Mouse (Mus musculus) neural tube, embryonic 10.5 days (tissue): ENCODE data around the gene Plod1.
A peak's percentile ranks its signal among the peaks of the same experiment; 100 is the strongest.

ENCODE experiments used
- DNase-seq: peaks from one replicate; pipeline ENCODE4 v3.0.0-alpha.2; 2017; ENCODE audit warnings: low spot score; ENCODE audit errors: extremely low spot score

Plod1 gene

DNA sequence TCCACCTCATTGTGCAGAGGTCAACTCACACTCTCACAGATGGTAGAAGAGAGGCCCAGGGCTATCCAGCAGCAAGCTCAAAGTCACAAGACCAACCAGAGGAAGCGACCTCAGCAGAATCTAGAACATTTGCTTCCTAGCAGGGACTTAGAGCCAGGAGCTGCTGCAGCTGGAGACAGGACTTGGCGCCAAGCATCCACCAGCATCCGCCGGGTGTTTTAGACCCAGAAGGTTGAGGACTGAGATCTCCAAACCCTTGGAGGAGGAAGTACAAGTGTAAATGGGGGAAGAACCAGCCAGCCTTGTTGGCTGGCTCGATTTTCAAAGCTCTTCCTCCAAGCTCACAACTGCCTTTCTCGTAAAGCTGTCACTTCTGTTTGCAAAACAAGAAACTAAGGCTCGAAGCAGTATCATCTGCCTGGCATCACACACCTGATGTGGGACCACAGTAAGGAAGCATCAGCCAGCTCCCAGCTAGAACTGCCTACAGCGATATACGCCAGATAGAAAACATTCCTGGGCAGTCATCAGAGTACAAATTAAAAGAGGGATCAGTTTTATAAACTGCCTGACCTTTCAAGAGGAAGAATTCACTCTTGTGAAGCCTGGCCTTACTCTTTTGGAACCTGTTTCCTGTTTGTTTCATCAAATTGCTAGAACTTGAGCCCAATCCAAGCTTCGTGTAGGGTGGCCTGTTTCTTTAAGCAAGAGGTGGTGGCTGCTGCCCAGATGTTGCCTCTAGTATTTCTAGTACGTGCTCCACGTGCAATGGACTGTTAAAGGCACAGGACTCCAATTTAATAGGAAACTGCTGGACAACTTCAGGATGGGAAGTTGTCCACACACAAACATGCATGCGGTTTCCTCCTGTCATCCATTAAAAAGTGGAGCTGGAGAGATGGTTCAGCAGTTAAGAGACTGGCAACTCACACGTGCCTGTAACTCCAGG is 1.9 kb upstream of the Plod1 start:
- DNase-seq = no peak

DNA sequence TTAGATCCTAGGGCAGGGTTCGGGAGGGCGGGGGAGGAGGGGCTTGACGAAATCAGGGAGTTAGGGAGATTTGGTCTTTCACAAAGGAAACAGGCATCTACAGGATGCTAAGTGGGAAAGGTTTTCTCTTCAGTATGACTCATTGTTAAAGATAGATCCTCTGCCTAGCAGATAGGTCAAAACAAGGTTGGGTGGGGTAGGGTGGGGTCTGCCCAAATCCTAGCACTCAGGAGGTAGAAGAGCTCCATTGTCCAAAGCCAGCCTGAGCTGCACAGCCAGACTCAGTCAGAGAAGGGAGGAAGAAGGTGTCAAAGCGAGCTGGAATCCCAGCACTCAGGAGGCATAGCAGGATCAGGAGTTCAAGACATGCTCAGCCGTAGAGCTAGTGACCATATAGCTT is 919 bp upstream of the Plod1 start:
- no peak for DNase-seq

DNA sequence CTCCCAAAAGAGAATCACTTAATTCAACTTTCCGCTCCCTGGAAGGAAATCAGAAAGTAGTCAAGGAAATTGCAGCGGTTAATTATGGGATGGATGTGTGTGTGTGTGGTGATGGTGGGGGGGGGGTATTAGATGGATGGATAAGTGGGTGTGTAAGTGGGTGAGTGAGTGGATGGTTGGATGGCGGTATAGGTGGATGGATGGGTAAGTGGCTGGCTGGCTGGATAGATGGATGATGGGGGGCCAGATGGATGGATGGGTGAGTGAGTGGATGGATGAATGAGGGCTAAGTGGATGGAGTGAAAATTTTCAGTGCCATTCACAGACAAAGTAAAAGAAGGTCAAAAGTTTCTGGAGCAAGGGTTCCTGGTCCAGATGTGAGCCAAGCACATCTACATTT is 454 bp upstream of the Plod1 start:
- DNase-seq = no peak

DNA sequence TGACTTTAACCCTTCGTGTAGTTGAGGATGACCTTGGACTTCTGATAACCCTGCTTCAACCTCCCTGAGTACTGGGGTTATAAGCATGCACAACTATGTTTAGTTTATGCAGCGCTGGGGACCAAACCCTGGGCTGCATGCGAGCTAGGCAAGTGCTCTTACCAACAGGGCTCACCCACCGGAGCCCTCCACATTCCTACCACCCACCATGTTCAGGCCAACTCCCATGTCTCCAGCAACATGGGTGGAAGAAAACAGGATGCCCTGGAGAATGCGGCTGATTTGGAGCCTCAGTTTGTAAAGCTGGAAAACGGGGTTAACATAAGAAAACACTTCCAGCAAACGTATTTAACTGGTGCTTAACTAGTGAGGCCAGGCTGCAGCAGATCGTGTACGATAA is 663 bp downstream of the Plod1 start:
- DNase-seq = no peak

DNA sequence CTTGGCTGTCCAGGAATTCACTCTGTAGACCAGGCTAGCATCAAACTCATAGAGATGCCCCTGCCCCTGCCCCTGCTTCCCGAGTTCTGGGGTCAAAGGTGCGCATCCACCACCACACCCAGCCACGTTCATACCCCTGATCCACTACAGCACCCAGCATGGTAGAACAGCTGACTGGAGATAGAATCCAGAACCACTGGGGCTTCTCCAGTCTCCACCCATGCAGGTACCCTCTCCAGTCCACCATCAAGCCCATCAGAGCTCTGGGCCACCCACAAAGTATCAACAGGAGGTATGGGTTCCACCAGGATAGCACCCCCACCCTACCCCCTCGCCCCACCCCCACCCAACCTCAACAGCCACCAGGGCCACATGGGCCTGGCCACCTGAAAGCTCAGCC is 2.0 kb downstream of the Plod1 start:
- DNase-seq = no peak

DNA sequence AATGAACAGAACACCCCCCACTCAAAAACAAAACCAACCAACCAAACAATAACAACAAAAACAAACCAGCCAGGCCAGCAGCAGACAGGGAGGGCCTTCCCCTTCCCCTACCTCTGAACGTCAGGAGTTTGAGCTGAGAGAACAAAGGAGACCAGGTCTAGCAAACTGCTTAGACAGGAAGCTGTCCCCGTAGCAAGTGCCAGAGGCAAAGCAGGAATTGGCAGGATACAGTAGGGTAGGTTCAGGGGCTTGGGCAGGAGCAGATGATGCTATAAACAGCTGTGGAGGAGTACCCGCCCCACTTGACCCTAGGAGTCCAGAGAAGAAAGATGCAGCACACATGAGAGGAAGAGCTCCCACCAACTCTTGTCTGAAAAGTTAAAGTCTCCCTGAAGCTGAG is 2.4 kb downstream of the Plod1 start:
- DNase-seq = no peak

DNA sequence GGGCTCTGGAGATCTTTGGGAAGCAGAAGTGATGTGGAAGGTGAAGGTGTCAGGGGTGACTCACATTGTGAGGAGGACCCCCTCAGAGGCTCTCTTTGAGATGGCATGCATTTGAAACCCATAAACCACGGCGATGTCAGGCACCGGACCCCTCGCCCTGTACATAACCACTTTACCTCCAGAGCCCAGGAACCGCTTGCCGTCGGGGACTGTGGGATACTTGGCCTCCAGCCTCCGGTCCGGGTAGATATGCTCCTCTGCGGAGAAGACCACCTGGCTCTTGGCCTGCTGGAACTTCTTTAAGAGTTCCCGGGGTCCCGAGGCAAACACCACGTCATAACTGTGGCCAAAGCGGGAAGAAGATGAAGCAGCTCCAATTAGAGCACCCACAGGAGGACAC is 5.6 kb downstream of the Plod1 start:
- no peak for DNase-seq

DNA sequence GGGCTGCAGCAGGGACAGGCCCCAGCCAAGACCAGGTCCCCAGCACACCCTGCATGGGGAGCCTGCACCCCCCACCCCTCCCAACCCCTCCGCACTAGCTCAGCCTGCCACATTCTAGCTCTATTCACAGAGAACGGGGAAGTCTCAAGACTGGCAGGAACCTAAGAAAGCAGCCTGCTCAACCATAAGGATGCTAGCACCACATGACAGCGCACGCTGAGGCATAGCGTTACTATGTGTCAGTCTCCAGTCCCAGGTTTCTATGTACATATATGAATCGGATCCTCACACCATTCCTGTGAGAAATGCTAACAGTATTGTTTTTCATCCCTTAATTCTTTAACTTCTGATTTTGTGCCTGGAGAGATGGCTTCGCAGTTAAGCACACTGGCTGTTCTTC is 8.0 kb downstream of the Plod1 start:
- DNase-seq = no peak

DNA sequence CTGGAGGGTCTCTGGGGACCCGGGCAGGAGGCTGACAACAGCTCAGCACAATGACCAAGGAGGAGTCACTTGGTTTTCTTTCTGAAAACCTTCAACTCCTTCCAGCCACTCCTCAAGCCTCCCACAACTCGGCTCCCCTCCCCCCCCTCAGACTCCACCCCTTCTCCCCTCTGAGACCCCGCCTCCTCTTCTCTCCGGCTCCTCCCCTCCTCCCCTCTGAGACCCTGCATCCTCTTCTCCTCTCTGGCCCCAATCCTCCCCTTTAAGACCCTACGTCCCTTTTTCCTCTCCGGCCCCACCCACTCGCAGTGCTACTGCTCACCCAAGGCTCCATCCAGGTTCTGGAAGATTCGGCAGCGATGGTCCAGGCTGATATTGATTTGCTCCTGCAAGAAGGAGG is 8.4 kb downstream of the Plod1 start:
- DNase-seq = no peak

DNA sequence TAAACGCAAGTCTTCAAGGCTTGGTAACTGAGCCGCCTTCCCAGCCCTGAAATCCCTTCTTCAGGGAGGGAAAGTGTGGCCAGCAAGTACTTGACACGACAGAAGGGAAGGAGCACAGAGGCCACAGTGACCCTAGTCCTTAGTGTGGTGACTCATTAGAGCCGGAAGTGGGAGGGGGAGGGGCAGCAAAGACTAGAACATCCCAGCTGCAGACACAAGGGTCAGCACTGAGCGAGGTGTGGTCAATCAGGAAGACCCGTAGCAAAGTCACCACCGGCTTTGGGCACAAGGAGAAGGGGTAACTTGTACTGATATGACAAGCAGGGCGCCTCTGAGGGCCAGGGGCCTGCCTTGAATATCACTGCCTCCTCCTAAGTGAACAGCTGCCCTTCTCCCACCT is 8.9 kb downstream of the Plod1 start:
- no peak for DNase-seq

DNA sequence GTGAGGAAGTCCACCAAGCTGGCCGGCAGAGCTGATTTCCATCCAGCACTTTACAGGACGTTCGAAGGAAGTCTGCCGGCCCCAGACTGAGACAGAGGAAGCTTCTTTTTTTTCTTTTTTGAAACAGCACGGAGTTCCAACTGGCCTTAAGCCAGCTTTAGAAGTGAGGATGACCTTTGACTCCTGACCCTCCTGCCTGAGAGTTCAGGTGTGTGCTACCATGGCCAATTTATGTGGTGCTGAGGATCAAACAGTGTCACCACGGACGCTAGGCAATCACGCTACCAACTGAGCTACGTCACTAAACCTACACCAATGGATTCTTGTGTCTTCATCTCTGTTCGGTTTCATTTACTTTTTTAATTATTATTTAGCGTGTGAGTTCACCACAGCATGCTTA is 14.2 kb downstream of the Plod1 start:
- no peak for DNase-seq

DNA sequence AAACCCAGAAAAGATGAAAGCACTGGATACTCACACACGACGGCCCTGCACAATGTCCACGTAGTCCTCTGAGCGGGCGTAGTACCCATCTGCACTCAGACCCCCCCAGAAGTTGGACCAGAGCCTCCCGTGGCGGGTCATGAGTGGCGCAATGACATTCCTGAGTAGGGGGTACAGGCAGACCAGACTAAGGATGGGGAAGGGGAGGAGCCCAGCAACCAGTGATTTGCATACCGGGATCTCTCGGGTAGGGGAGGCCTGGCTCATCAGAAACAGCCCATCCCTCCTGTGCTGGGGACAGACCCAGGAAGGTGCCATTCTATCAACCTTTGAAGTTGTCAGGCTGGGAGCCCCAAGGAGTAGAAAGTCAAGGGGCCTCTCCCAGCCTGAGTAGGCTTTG is 15.6 kb downstream of the Plod1 start:
- DNase-seq = no peak

DNA sequence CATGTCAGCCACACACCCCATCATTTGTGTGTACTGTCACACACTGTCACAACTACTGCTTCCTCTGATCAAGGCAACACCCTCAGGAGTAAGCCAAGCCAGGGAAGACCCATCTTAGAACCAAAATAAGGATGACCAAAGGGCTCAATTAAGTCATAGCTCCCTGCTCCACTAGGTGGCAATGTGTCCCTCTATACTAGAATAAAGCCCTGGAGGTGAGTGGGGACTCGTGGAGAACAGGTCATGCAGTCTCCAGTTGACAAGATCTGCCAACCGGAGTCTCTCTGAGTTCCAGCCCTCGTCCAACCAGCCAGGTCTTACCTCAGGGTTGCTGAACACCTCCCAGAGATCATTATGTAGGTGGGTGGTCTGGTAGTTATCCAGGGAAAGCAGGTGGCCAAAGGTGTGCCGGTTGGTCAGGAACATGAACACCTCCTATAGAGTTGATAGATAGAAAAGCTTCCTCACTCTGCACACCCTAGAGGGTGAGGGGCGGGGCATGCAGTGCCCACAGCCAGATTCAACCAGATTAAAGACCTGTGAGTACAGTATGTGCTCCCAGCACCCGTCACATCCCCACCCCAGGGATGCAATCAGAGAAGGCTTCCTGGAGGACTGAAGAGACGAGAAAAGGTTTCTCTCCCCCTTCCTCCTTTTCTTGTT is 18.0 kb downstream of the Plod1 start:
- no peak for DNase-seq

DNA sequence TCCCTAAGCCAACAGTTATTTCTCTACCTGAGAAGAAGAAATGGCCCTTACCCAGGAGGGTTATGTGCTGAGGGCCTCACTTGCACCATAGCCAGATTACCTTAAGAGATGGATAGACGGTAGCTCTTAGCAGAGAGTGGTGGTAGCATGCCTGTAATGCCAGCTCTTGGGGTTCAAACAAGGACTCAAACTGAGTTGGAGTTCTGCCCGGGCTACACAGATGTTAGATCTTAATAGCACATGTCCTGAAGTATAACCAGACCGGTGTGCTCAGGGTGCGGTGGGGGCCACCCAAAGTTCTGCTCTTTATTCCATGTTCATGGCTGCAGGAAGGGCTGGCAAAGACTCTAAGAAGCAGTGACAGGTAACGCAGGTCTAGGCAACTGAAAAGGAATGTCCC is 27.1 kb downstream of the Plod1 start:
- DNase-seq = no peak

DNA sequence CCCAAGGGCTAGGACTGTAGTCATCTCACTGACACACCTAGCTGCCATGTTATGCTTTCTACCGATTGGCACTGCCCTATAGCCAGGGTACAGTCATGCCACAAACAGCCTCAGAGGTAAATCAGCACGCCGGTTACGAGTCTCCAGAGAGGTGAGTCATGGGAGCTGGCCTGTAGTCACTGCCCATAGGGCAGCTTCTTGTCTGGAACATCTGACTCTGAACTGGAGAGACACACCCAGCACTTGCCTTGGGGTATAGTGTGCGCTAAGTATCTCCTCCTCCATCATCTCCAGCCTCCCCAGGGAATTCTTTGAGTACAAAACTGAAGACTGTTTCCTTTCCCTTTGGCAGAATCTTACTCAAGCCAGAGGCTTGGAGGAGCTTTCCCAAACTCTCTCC is 30.3 kb downstream of the Plod1 start:
- no peak for DNase-seq

DNA sequence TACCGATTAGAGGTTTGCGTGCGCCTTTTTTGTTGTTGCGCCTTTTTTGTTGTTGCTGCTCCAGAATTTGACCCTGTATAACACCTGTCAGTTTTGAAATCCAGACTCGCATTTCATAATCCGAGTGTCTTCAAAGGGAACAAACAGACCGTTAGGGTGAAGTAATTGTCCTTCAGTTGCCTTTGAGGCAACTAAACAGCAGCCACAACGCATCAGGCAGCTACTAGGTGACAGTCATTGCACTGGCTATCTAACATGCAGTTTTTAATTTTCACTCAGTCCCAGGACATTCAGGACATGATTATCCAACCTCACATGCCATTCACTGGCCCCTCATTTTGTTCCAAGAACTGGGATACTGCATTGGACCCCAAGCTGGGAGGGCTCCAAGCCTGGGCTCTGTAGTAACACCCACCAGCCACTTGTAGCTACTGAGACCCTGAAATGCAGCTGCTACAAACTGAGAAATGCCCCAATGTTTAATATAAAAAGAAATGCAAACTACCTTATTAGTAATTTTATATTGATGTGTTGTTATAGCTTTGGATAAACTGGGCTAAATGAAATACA is 31.4 kb downstream of the Plod1 start:
- no peak for DNase-seq

DNA sequence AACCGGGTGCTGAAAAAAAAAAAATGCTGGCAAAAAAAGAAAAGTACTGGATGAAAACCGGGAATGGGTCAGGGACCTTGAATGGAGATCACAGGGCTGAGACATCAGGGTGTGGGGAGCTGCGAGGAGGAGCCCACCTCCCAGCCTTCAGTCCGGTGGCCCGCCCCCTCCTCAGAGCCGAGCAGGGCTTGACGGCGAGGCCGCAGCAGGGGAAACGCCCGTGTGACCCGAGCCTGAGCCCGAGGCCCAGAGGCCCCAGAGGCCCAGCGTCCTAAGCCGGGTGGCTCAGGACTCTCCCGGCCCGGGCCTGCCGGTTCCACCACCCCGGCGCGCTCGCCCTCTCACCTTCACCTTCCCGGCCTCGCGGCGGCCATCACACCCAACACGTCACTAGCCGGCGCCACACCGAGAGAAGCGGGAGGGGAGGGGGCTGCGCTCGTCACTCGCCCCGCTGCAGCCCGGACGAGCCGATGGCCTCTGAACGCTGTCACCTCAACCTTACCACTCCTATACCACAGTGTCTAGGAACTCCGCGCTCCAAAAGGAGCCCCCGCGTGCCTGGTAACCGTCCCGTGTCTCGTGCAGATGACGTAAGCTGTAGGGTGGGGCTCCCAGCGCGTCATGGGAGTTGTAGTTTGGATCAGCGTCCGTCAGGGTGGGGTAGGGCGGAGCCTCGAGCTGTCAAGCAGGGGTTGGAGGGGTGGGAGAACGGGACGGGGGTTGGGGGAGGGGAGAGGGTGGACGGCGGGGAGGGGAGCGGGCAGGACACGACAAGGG is 32.1 kb downstream of the Plod1 start, which contains the start of gene Mfn2:
Gene Mfn2 (minus strand): TSS at position 392 of the 777 bp plus-strand sequence.
- peak; percentile 92 for DNase-seq

DNA sequence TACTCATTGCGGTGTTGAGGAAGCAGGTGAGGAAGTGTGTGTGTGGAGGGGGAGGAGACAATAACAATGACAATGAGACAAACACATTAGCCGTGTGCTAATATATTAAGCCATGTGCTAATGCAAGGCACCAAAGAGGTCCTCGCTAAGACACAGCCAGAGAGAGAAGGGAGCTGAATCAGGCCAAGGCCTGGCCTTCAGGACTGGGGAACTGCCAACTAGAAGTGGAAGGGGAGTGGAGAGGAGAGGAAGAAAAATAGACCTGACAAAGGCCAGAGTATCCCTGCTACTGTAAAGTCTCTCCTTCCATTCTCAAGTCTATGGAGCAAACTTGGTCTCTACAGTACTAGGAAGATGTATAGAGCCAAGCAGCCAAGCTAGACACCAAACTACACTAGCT is 33.0 kb downstream of the Plod1 start:
- no peak for DNase-seq

DNA sequence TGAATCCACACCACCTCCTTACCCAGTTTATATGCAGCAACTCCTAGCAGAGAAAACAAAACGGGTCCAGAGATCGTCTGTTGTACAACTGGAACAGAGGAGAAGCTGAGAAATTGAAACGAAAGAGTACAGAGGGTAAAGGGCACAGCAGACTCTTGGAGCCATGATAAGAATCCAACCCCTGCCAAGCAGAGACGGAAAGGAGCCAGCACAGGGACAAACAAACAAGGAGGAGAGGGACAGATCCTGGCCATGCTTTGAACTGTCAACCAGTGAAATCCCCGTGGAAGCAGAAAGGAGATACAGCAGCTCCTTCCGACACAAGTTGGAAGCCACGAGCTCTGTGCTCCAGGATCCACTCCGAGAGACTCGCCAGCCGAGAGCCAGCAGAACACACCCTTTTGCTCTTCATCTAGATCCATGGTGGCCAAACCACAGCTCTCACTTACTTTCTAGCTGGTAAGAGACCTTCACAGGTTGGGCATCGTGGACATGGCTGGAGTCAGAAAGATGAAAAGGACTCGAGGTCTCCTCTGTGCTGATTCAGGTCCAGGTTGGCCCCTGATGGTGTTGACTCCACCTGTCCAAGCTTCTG is 33.6 kb downstream of the Plod1 start:
- no peak for DNase-seq

DNA sequence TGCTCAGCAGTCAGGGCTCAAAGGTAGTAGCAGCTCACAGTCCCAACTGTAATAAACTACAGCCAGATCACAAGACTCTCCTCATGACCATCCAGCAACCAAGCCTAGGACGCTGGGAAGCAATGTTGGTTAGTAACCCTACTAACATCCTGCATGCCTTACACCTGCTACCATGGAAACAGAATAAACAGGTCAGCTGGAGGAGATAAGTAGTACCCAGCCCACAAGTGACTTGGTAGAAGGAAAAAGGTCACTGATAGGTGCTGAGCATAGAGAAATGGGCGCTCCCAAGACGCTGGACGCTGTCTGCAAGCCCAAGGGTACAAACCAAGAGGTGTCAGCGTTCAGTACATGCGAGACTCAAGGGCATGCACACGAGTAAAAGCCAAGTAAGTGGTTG is 36.1 kb downstream of the Plod1 start:
- DNase-seq = no peak

DNA sequence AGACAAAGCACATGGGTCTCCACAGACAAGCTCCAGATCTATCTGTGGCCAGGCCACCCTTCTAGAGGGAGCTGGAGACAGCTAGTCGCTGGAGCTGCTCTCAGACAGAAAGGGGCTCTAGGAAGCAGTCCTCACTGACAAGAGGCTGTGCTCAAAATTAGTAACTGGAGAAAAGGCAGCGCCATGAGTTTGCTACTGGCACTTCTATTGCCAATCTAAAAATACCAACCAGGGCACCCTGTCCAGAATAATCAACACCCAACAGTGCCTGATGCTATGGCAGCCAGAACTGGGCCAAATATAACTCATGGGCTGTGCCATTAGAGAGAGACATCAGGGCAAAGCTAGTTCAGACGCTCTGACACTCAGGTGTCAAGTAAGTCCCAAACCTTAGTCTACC is 39.2 kb downstream of the Plod1 start:
- no peak for DNase-seq
